Mouse (Mus musculus) spleen, postnatal 14 days (tissue): ENCODE data around the gene Serp1.
"Not testable (repeated sequence)": the region's sequence is repeated elsewhere in the genome, so short reads cannot be mapped to it uniquely, and the experiment has no call there.

Source experiments
- DNase-seq, 2 experiments: peaks; one replicate each; pipeline ENCODE4 v3.0.0; 2021 to 2022; ENCODE audit warnings: low spot score in 2 of 2

Serp1 gene

DNA sequence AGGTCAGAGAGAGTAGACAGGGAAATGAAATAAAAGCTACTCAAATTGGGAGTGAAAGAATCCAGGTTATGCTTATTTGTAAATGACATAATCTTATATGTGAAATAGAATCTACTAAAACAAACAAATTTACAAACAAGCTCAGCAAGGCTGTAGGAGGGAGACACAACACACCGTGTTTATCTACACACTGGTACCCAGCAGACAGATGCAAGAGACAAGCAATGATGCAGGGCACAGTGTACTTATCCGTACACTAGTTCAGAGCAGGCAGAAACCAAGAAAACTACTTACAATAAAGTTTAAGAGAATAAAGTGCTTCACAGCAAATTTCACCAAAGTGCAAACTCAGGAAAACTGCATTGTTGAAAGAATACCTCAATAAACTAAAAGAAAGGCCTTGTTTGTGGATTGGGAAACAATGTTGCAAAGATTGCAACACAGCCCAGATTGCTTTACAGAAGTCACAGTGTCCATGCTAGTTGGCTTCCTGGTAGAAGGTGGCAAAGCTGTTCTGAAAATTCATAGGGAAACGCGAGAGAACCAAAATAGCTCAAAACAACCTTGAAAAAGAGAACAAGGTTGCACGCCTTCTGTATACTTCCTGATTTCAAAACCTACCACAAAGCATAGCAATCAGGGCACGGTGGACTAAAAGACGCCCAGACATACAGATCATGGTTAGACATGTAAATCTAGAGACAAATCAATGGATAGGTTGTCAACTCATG is 17.5 kb downstream of the Serp1 start:
- DNase-seq: no peak

DNA sequence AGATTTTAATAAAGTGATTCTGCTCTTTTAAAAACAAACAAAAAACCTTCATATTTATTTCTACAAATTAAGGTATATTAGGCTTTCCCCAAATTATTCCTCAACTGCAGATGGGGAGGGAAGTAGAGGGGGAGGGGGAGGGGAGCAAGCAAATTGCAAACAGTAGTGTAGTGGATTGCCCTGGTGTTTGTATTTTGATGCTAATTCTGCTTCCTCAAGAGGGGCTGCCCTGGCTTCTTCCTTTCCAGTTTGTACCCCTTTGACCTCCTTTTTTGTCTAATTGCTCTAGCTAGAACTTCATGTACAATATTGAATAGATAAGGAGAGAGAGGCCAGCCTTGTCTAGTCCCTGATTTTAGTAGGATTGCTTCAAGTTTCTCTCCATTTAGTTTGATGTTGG is 21.0 kb downstream of the Serp1 start:
- DNase-seq: no peak

DNA sequence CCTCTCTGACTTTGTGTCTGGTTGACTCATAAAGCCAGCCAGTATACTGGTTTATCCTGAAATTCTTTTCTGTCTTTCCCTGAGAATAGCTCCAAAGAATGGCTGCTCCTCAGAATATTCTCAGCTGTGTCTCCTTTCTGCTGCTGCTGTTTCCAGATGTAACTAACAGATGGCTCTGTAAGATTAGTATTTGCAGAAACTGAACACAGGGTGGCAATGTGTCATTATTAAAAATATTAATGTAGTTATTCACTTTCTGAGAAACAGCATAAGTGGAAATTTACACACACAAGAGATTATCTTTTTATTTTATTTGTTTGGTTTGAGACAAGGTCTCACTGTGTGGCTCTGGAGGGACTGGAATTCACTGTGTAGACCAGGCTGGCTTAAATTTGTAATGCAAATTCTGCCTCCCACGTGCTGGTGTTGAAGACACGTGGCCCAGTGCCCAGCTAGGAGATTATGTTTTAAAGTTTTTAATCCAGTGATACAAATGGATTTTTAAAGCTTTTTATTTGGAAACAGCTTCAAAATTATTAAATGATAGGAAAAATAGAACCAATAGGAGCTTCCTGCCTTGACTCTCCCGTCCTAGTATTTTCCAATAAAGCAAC is 21.9 kb downstream of the Serp1 start:
- DNase-seq: no peak

DNA sequence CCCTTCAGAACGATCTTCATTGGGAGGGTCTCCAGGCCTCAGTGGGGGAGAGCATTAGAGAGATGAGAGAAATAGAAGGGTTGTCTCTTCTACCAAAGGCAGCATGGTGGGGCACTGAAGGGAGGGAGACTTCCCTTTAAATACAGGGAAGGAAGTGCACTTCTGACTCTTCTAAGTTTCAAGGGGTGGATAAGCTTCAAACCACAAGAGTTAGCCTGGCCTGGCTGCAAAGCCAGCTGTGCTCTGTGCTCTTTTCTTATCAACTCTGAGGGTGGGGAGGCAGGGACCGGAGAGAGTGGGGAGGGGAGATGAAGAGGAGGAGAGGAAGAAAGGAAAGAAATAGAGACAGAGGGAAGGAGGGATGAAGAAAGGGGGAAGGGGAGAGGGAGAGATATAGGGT is 23.7 kb downstream of the Serp1 start:
- no peak for DNase-seq

DNA sequence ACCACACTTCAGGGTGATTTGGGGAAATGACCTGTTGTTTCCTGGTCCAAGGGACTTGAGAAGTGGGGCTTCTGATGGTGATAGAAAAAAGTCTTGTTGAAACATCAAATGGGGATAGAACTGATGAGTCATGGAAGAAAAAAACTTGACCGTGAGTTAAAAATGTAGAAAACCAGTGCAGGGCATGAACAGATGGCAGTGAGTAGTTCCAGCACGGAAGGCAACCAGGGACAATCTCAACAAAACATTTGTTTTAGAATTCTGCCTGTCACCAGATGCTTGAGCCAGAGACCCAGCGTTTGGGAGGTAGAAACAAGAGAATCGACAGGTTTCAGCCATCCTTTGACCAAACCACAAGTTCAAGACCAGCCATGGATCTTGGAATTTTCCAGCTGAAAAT is 32.1 kb downstream of the Serp1 start:
- DNase-seq: no peak

DNA sequence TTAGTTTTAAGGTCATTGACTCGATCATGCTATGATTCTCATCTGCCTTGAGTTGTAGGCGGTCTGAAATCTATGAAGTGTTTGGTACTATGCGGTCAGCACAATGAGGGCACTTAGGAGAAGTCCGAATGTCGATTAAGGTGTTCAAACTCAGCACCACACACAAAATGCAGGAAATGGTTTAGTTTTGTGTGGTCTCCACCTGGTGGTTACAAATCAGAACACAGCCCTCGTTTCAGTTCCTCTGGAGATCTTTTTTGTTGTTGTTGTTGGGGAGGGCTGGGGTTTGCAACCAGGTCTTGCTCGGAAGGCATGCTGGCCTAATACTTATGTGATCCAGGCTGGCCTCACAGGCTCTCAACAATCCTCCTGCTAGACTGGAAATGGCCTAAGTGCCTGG is 34.9 kb downstream of the Serp1 start:
- DNase-seq: peak in 1 of 2 experiments; percentile 19

DNA sequence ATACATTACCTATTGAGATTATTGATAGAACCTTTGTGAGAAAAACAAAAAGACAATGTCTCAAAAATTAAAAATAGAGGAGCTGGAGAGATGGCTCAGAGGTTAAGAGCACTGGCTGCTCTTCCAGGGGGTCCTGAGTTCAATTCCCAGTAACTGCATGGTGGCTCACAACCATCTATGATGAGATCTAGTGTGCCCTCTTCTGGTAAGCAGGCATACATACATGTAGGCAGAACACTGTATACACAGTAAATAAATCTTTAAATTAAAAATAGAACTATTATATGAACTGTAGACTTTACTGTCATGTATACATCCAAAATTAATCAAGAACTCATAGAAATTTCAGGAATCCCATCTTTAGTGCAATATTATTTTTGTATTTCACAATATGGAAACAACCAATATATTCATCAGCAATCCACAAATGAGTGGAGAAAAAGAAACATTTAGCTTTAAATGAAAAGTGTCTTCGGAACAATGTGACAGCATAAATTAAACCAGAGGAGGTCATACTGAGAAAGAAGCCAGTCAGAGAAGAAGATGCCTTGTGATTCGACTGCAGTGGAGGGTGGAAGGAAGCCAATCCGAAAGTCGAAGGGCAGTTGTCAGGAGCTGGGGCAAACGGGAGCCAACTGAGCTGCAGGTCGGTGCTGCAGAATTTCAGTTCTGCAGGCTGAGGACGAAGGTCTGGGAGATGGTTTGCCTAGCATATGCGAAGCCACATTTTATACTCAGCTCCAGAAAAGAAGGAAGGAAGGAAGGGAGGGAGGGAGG is 37.5 kb downstream of the Serp1 start:
- DNase-seq: no peak

DNA sequence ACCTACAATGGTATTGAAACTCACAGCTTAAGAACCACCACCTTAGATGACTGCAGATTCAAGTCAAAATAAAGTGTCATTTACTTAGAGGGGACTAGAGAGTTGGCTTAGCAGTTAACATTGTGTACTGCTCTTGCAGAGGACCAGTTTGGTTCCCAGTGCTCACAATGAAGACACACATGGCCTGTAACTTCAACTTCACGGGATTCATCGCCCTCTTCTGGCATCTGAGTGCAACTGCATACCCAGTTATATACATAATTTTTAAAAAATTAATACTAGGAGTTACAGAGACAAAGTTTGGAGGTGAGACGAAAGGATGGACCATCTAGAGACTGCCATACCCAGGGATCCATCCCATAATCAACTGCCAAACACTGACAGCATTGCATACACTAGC is 38.6 kb downstream of the Serp1 start:
- no peak for DNase-seq

DNA sequence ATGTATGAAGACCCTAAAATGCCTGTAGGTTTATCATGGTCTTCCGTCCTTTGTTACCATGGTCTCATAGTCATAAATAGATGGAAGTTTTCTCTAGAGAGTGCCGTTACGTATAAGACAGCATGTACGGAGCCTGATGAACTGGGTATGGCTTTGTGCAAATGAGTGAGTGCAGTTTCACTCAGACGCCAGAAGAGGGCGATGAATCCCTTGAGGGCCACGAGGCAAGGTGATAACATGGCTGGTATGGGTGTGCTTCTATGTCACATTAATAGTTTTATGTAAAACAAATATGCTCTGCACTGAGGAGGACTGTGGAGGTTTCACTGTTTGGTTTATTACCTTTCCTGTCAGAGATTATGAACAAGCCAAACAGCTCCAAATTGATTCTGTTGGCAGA is 39.8 kb downstream of the Serp1 start:
- peak in 1 of 2 experiments; percentile 33 for DNase-seq

DNA sequence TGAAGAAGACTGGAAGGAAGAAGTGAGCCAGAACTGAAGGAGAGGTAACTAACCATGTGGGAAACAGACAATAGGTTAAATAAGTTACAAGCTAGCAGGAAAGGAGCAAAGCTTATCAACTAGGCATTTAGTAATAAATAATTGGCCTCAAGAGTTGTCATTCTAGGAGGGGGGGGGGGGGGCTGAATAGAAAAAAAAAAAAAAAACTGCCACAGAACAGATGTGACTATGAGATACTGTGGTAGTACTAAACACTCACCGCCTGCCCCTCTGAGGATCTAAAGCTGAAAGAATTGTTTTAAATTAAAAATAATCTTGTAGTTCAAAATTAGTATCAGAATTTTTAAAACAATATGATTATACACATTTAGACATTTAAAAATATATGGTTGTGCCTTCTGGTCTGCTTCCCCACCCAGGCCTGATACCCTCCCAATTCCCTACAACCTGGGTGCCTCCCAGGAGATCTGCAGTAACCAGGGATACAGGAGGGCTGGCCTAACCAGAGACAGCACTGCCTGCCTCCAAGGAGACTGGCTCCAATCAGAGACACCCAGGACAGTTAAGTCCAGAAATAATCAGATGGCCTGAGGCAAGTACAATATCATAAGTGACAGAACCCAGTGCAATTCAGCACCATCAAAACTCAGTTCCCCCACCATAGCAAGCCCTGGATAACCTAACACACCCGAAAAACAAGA is 46.8 kb downstream of the Serp1 start:
- no peak for DNase-seq

DNA sequence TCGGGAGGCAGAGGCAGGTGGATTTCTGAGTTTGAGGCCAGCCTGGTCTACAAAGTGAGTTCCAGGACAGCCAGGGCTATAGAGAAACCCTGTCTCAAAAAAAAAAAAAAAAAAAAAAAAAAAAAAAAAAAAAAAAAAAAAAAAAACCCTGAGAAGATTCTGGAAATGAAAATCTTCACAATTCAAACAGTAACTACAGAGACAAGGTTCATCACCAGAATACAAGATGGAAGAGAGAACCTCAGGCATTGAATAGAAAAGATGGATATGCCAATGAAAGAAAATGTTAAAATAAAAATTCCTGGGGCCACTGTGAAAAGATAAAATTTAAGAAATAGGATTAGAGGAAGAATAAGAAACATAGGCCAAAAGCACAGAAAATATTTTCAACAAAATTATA is 50.4 kb downstream of the Serp1 start:
- not testable (repeated sequence) for DNase-seq
